Mouse (Mus musculus) hindbrain, embryonic 12.5 days (tissue): ENCODE measurements at regions not wholly inside any gene's neighbourhood (a gene's known extent, or its start where the extent isn't known, plus 50 kb on each side); places are given as distances from the start of the nearest gene placed in this dataset.

Experiments used
- ATAC-seq: fragments of 200-750 bp; cut with Nextera tagmentation; 2 replicates; pipeline ENCODE4 v1.8.0; 2017; ENCODE audit warnings: moderate TSS enrichment; ENCODE audit not compliant: low FRiP score
- H3K27ac ChIP-seq: fragments of 300-500 bp; sonication (generic); 2 replicates; pipeline ENCODE4 v1.5.1; 2016; ENCODE audit warnings: mild to moderate bottlenecking
- H3K27me3 ChIP-seq: fragments of 300-500 bp; sonication (generic); 2 replicates; pipeline ENCODE4 v1.6.1; 2016; ENCODE audit warnings: mild to moderate bottlenecking
- H3K36me3 ChIP-seq: fragments of 300-500 bp; sonication (generic); 2 replicates; pipeline ENCODE4 v1.6.1; 2016; ENCODE audit warnings: mild to moderate bottlenecking
- H3K4me1 ChIP-seq: fragments of 300-500 bp; sonication (generic); 2 replicates; pipeline ENCODE4 v1.6.1; 2016
- H3K4me2 ChIP-seq: fragments of 300-500 bp; sonication (generic); replicated peaks from 2 replicates; pipeline ENCODE4 v1.6.1; 2016; ENCODE audit warnings: mild to moderate bottlenecking
- H3K4me3 ChIP-seq: fragments of 300-500 bp; sonication (generic); 2 replicates; pipeline ENCODE4 v1.5.1; 2016; ENCODE audit warnings: mild to moderate bottlenecking
- H3K9ac ChIP-seq: fragments of 300-500 bp; sonication (generic); 2 replicates; pipeline ENCODE4 v1.6.1; 2016; ENCODE audit warnings: mild to moderate bottlenecking, moderate library complexity
- H3K9me3 ChIP-seq: fragments of 300-500 bp; sonication (generic); replicated peaks from 2 replicates; pipeline ENCODE4 v1.6.1; 2016; ENCODE audit warnings: mild to moderate bottlenecking
- WGBS: fragments of 180-500 bp; shearing (Covaris S2); methylation state at CpG from one replicate; pipeline ENCODE4 v1.1.7; 2016; 5-methylcytosine and 5-hydroxymethylcytosine counted together

DNA sequence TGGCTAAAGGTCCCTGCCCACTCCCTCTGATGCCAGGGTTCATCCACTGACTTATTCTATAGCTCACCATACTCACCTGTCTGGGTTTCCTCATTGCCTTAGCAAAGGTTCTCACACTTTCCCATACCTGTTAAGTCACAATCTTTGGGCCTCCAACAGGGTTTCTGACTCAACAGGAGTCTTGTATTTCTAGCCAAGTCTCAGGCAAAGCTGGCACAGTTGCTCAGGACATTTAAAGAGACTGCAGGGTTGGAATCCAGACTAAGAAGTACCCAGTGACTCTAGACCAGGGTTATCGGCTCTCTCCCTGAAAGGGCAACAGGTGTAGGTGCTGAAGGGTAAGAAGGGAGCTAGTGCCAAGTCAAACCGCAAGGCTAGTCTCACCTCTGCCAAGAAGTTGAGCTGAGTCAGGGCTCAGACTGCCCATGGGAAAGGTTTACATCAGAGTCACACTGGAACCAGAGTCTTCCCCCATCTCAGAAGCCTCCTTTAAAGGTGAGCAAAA, 622.4 kb downstream of the Rnf144a start:
- Histone ChIP-seq H3K36me3 (no peaks in the 10 kb centered on the region), H3K27me3 (no peaks in the 10 kb centered on the region), H3K4me2 (no peak overlapping the region), H3K9me3 (no peaks in the 10 kb centered on the region), H3K27ac (no peak overlapping the region), H3K4me1 (no peaks in the 10 kb centered on the region), H3K4me3 (no peak overlapping the region), H3K9ac (no peak overlapping the region)
- WGBS, result 89% methylated on average over 2 of the region's 2 CpGs
- ATAC-seq, result no peak

DNA sequence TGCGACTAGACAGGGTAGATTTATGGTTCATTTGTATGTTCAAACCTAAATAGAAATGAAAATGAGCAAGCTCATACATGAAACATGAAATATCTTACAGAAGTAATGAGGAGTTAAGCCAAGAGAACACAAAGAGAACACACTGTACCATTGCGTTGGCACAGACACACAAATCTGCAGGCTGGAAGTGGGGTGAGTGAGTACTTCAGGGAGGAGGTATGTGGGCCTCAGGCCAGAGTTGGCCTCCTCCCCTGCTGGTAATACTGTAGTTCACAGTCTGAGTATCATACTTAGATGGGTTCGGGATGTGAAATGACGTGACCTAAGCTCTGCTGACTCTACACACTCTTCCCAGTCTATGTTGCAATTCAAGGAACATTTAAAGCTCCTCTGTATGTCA, 624.1 kb downstream of the Rnf144a start:
- Histone ChIP-seq H3K36me3 (no peaks in the 10 kb centered on the region), H3K27me3 (no peaks in the 10 kb centered on the region), H3K4me3 (no peak overlapping the region), H3K9ac (no peak overlapping the region), H3K4me2 (no peak overlapping the region), H3K27ac (no peak overlapping the region), H3K4me1 (no peaks in the 10 kb centered on the region), H3K9me3 (no peaks in the 10 kb centered on the region)
- no peak for ATAC-seq
- WGBS, result 88% methylated on average over 4 of the region's 4 CpGs

GRCm38 (mm10) chr12:25785646-25786606, 629.1 kb downstream of the Rnf144a start:
- Histone ChIP-seq H3K4me1 (no peaks in the 10 kb centered on the region), H3K4me3 (no peak overlapping the region), H3K9ac (no peak overlapping the region), H3K4me2 (no peak overlapping the region), H3K36me3 (no peaks in the 10 kb centered on the region), H3K27ac (no peak overlapping the region), H3K9me3 (no peaks in the 10 kb centered on the region), H3K27me3 (no peaks in the 10 kb centered on the region)
- 79% methylated on average over 18 of the region's 18 CpGs for WGBS
- ATAC-seq, result no peak

DNA sequence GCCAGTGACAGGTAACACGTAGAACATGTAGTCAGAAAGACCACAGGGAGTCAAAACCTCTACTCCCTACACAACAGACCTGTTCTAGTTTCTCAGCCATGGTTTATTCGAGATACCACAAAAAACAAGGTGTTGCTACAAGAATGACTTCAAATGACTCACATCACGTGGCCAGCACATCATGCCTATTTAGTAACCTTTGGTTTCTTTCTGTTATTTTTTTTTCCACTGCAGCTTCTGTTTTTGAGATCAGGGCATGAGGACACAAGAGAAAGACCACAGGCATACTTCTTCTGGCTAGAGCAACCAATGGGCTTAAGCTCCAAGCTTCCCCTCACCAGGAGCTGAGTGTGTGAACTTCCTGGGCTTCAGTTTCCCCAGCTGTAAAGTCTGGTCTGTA, 630.7 kb downstream of the Rnf144a start:
- H3K4me3 ChIP-seq, result no peak overlapping the region
- no peak overlapping the region for H3K27ac ChIP-seq
- H3K9ac ChIP-seq, result no peak overlapping the region
- no peaks in the 10 kb centered on the region for H3K27me3 ChIP-seq
- ATAC-seq, result no peak
- H3K9me3 ChIP-seq, result no peaks in the 10 kb centered on the region
- H3K36me3 ChIP-seq, result no peaks in the 10 kb centered on the region
- H3K4me2 ChIP-seq, result no peak overlapping the region
- WGBS, result 85% methylated on average over 3 of the region's 3 CpGs
- H3K4me1 ChIP-seq, result no peaks in the 10 kb centered on the region

- H3K27ac ChIP-seq, result no peak overlapping the region
- no peaks in the 10 kb centered on the region for H3K27me3 ChIP-seq
- H3K4me2 ChIP-seq, result no peak overlapping the region
- WGBS, result 49% methylated on average over 10 of the region's 10 CpGs
- ATAC-seq, result no peak
- no peaks in the 10 kb centered on the region for H3K4me1 ChIP-seq
- H3K4me3 ChIP-seq, result no peak overlapping the region
- no peak overlapping the region for H3K9ac ChIP-seq
- no peaks in the 10 kb centered on the region for H3K9me3 ChIP-seq
- H3K36me3 ChIP-seq, result no peaks in the 10 kb centered on the region
Observed at GRCm38 (mm10) chr12:25782972-25783717, 631.9 kb downstream of the Rnf144a start.

DNA sequence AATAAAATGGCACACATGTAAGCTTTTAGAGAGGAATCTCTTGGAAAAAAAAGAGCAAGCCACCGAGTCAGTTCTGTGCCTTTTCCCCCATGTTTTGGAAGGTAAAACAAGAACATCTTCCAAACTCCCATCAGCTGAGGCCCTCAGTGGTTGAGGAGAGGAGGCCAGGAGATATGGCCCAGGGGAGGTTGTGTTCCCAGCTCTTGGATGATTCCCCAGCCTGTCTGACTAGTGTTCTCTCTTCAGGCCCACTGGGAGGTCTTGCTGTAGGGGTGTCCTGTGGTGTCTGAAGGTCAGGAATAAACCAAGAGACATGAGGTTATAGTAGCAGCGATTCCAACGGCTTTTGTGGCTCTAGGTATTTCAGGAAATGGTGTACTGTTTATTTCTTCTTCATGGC, 643.2 kb downstream of the Rnf144a start:
- Histone ChIP-seq H3K27me3 (no peaks in the 10 kb centered on the region), H3K4me3 (no peak overlapping the region), H3K9me3 (no peaks in the 10 kb centered on the region), H3K9ac (no peak overlapping the region), H3K36me3 (no peaks in the 10 kb centered on the region), H3K4me1 (peaks cover 4% of the 10 kb centered on the region; the same call in 1 of the 2 replicates), H3K27ac (no peak overlapping the region), H3K4me2 (no peak overlapping the region)
- no peak for ATAC-seq
- WGBS, result 83% methylated on average over 3 of the region's 3 CpGs

- H3K9me3 ChIP-seq, result no peaks in the 10 kb centered on the region
Observed at GRCm38 (mm10) chr12:25768644-25769043, 646.4 kb downstream of the Rnf144a start.

DNA sequence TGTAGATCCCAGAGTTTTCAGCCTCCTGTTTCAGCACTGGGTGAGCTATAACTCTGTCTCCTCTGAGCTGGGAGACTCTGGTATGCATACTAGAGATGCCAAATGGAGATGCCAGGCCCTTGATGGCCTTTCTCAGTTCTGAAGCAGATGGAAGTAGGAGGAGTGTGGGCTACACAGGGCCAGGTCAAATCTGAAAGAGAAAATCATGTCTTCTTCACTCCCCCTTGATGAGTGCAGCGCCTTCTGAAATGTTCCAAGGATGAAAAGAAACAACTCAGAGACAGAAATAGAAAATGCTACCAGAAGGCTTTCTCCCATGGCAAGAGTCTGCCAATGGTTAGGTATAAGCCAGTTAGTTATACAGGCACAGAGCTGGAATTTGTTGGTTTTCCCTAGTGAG, 652.0 kb downstream of the Rnf144a start:
- H3K9me3 ChIP-seq, result no peaks in the 10 kb centered on the region
- H3K27me3 ChIP-seq, result no peaks in the 10 kb centered on the region
- H3K4me2 ChIP-seq, result no peak overlapping the region
- H3K36me3 ChIP-seq, result no peaks in the 10 kb centered on the region
- H3K27ac ChIP-seq, result no peak overlapping the region
- 85% methylated on average over 1 of the region's 1 CpGs for WGBS
- no peak overlapping the region for H3K4me3 ChIP-seq
- H3K4me1 ChIP-seq, result no peaks in the 10 kb centered on the region
- no peak overlapping the region for H3K9ac ChIP-seq
- ATAC-seq, result no peak

More at GRCm38 (mm10) chr12:25768644-25769043, 646.4 kb downstream of the Rnf144a start:
- Histone ChIP-seq H3K27me3 (no peaks in the 10 kb centered on the region), H3K4me2 (no peak overlapping the region), H3K9ac (no peak overlapping the region), H3K4me3 (no peak overlapping the region), H3K27ac (no peak overlapping the region), H3K36me3 (no peaks in the 10 kb centered on the region), H3K4me1 (peaks cover 4% of the 10 kb centered on the region; the same call in 1 of the 2 replicates)
- WGBS, result 41% methylated on average over 5 of the region's 5 CpGs
- ATAC-seq, result no peak

GRCm38 (mm10) chr12:25757014-25757413, 658.0 kb downstream of the Rnf144a start:
- Histone ChIP-seq H3K4me3 (no peak overlapping the region), H3K4me1 (no peaks in the 10 kb centered on the region), H3K27ac (no peak overlapping the region), H3K4me2 (no peak overlapping the region), H3K36me3 (no peaks in the 10 kb centered on the region), H3K9me3 (no peaks in the 10 kb centered on the region), H3K9ac (no peak overlapping the region), H3K27me3 (no peaks in the 10 kb centered on the region)
- ATAC-seq, result no peak
- 77% methylated on average over 5 of the region's 5 CpGs for WGBS

GRCm38 (mm10) chr12:25733801-25734200, 636.9 kb upstream of the Id2 start:
- no peak overlapping the region for H3K27ac ChIP-seq
- H3K27me3 ChIP-seq, result no peaks in the 10 kb centered on the region
- 70% methylated on average over 2 of the region's 2 CpGs for WGBS
- no peak overlapping the region for H3K4me3 ChIP-seq
- no peak for ATAC-seq
- H3K36me3 ChIP-seq, result no peaks in the 10 kb centered on the region
- H3K4me2 ChIP-seq, result no peak overlapping the region
- H3K4me1 ChIP-seq, result no peaks in the 10 kb centered on the region
- no peaks in the 10 kb centered on the region for H3K9me3 ChIP-seq
- H3K9ac ChIP-seq, result no peak overlapping the region

DNA sequence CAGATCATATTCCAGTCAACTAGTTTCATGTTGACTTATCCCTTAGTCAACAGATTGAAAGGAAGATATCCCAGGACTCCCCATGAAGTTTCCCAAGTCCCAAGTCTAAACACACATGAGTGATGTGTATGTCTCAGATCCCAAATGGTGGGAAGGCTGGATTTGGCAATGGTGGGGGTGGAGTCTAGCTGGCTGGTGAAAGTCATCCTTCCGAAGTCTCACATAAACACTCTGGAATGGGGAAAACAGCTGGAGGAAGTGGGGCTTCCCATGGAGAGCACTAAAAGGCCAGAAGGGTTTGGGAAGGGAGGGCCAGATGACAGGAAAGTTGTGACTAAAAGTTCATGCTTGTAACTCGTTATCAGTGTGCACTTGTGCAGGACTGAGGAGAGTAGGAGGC, 628.8 kb upstream of the Id2 start:
- Histone ChIP-seq H3K27ac (no peak overlapping the region), H3K4me1 (no peaks in the 10 kb centered on the region), H3K9me3 (no peaks in the 10 kb centered on the region), H3K4me2 (no peak overlapping the region), H3K27me3 (no peaks in the 10 kb centered on the region), H3K4me3 (no peak overlapping the region), H3K9ac (no peak overlapping the region), H3K36me3 (no peaks in the 10 kb centered on the region)
- 63% methylated on average over 2 of the region's 2 CpGs for WGBS
- no peak for ATAC-seq

- Histone ChIP-seq H3K36me3 (no peaks in the 10 kb centered on the region), H3K27me3 (no peaks in the 10 kb centered on the region), H3K4me1 (no peaks in the 10 kb centered on the region; the same call in 1 of the 2 replicates), H3K4me3 (no peak overlapping the region), H3K9me3 (no peaks in the 10 kb centered on the region), H3K9ac (no peak overlapping the region), H3K27ac (no peak overlapping the region), H3K4me2 (no peak overlapping the region)
- no peak for ATAC-seq
- 86% methylated on average over 1 of the region's 1 CpGs for WGBS
Observed at GRCm38 (mm10) chr12:25711186-25711585, 614.2 kb upstream of the Id2 start.
